Mouse (Mus musculus): ENCODE measurements around the gene Narfl.
"Not testable (repeated sequence)": the region's sequence is repeated elsewhere in the genome, so short reads cannot be mapped to it uniquely, and the experiment has no call there.

Narfl gene

DNA sequence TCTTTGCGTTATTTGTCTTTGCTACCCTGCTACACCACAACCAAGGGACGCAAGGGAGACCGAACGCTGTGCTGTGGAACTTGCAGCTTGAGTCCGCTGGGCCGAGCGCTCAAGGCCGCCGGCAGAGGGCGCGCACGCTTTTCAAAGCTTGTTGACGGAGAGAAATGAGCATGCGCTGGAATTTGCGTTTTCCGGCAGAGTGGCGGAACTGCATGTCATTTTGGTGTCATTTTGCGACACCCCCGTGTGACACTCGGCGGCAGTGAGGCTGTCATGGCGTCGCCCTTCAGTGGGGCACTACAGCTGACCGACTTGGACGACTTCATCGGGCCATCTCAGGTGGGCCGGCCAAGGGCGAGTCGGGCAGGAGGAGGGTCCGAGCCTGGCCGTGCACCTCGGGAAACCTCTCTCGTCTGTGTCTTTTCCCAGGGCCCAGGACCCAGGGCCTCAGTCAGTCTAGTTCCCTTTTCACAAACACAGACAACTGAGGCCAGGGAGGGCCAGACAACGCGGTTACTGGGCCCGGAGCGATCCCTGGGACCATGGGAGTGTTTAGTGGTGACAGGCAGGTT lies at the start of gene Narfl:
Narfl (plus strand) TSS at position 228 of the 572 bp plus-strand sequence.
- DNase-seq (ENCODE audit: low spot score in 2 of 2): peak; percentile 94 to 95

DNA sequence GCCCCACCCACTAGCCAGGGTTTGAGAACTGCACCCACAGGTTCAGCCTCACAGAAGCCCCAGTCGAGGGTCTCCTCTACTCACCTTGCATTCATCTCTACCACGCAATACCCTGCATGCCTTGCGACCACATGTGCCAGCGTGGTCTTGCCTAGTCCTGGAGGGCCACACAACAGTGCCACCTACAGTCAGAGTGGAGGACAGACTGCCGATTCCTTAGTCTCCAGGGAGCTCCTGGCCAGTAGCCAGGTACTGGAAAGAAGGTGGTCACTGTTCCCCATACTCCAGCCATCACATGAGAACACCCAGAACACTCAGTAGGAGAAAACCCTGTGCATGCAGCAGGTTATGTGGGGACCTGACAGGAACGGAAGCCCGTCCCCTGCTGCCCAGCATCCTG lies 49.7 kb upstream of the Narfl start:
- no peak for DNase-seq (ENCODE audit: low spot score in 2 of 2)

DNA sequence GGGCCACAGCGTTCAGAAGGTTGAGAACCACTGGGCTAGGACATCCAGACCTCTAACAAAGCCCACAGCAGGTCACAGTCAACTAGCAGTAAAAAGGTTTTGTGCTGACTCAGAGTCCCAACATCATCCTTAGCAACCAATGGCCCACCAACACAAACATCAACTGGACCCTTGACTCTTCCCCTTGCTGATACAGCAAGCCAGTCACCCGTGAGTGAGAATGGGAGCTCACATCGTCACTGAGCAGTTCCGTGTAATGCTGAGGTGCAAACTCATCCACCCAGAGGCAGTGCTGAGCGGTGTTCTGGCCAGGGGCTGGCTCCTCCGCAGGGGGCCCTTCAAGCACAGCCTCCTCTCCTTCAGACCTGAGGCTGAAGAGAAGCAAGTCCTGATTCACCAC lies 48.3 kb upstream of the Narfl start:
- DNase-seq (ENCODE audit: low spot score in 2 of 2): no peak

DNA sequence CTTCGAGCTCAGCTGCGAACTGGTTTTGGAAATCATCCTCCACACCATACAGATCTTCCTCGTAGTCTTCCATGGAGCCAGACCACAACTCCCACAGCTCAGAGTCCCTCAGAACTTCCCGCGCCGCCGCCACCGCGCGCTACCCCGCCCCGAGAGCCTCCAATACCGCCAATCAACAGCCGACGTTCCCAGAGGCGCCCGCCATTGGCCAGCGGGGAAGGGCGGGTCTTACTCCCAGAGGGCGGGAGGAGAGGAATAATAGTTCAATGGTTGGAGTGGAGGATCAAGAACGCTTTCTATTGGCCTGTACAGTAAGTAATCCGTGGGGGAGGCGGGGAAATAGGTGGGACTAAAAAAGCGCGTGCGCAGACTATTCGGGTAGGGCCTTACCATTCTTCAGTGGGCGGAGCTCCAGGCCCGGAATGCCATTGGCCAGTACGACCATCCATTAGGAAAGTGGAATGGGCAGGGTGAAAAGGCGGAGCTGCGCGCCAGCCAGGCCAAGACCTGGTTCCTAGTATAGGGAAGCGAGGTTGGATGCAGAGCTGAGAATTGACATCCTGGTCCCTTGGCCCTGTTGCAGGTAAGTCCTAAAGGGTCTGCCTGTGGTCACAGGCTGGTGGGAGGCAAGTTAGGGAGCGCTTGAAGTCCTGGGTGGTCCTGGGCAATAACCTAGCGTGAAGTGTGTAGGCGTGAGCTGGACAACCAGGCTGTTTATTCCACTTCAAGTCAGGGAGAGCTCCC lies 46.1 kb upstream of the Narfl start, which contains the start of the genes Chtf18 and Rpusd1:
Chtf18 (minus strand) TSS at position 155 of the 744 bp plus-strand sequence.
Rpusd1 (plus strand) TSS at position 406 of the 744 bp plus-strand sequence.
- DNase-seq (ENCODE audit: low spot score in 2 of 2): peak; percentile 98 to 99

DNA sequence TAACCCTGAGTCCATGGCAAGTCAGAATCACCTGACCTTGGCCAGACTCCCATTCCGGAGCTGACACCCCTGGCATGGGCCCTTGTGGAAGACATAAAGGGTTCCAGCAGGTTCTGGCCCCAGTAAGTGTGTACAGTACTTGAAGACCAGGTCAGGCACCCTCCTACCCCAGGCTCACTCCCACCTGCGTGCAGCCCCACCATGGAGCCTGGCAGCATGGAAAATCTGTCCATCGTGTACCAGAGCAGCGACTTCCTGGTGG lies 45.6 kb upstream of the Narfl start:
- DNase-seq (ENCODE audit: low spot score in 2 of 2): no peak

DNA sequence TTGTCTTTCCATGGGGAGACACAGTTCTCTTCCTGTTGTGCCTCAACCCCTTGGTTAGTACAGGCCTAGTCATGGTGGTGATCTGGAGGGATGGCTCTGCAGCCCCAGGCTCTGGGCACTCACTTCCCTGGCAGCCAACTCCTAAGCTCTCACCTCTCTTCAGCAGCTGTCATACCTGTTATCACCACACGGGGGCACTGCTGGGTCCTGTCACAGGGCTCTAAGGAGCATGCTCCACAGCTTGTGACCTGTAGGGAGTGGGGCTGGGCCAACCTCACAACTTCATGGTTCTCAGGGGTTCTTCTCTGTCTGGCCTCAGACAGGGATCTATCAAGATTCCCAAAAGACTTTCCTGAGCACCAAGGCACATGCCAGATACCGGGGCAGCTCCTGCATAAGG lies 41.5 kb upstream of the Narfl start:
- peak in 1 of 2 experiments; percentile 63 for DNase-seq (ENCODE audit: low spot score in 2 of 2)

DNA sequence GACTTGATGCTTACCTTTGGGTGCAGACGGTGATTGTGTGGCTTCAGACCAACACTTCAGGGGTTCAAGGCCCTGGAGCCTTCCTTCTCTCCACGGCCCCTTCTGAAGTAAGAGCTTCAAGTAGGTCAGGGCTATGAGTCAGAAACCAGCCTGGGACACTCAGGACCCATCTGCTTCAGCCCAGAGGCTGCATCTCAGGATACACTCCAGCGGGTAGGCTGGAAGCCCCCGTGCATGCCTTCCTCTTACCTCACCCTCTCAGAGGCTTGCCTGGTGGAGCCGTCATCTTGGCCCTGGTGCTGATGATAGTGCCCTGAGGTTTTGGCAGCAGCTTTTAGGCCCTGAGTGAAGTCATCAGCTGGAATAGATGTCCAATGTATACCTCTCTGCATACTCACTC lies 38.3 kb upstream of the Narfl start:
- DNase-seq (ENCODE audit: low spot score in 2 of 2): no peak

DNA sequence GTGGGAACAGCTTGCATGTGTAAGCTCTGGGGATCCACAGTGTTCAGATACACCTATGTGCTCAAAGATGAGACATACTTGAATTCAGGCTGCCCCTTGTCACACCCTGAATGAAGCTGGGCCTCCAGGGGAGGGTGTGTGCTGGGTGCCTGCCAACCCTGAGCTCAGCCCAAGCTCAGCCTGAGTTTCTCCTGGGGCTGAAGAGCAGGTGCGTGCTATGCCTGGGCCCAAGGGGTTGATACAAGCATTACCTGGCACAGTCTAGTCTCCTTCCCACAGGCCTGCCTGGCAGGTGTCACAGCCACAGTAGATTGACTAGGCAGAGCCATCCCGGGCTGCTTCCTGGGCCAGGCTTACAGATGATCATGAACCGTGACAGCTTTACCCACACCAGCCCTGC lies 37.8 kb upstream of the Narfl start, which contains the start of gene Mslnl:
Mslnl (plus strand) TSS at position 298 of the 400 bp plus-strand sequence.
- DNase-seq (ENCODE audit: low spot score in 2 of 2): no peak

DNA sequence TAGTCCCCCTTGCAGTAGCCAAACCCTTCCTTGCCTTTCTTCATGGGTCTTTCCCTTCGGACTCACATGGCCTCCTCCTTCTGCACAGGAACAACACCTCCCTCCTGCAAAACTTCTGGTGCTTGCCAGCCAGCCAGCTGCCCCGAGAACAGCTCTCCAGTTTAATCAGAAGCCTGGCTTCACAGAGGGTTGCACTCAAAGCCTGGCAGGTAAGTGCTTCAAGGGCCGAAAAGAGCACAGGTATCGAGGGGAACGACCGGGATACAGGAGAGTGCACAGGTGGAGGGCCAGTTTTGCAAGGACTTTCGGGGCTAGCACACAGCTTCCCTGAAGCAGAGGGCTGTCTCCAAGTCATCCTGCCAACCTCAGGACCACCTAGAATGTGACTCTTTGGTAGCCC lies 34.7 kb upstream of the Narfl start:
- no peak for DNase-seq (ENCODE audit: low spot score in 2 of 2)

DNA sequence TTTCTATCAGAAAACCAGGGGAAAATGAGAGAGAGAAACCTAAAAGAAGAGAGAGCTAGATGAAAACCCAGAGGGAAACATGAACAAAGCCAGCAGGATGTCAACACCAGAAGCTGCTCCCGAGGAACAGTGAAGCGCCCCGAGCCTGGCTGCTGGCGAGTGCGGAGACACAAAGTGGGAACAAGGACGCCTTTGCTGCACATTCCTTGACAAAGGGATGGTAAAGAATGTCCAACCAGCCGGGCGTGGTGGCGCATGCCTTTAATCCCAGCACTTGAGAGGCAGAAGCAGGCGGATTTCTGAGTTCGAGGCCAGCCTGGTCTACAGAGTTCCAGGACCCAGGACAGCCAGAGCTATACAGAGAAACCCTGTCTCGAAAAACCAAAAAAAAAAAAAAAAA lies 32.1 kb upstream of the Narfl start:
- DNase-seq (ENCODE audit: low spot score in 2 of 2): not testable (repeated sequence)

DNA sequence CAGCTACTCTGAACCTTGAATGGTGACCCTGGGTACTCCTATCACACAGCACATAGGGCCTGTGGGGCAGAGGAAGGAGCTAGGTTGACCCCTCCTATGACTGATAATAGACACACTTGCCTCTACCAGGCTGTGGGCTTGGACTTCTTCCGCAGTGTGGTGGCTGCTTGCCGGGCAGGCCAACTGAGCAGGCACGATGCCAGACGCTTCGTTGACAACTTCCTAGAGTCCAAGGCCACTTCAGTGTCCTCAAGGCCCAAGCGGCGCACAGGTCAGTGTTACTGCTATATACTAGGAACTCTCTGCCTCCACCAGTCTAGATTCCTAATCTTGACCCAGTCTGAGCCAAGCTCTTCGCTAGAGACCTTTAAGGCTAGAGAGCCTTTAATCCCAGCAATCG lies 29.7 kb upstream of the Narfl start:
- no peak for DNase-seq (ENCODE audit: low spot score in 2 of 2)

DNA sequence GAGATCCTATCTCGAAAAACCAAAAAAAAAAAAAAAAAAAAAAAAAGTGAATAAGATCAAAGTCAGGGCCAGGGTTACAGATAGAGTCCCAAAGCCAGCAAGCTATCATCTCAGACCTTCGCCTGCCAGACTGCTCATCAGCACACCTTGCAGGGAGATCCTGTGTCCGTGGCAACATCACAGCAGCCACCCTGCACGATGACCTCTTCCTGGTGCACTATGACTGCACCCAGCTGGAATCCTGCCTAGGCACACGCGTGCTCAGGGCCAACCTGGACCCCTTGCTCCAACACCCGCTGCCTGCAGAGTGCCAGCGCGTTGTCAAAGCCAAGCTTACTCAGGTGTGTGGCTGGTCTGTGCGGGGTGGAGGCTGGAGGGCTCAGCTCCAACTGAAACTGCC lies 29.3 kb upstream of the Narfl start:
- DNase-seq (ENCODE audit: low spot score in 2 of 2): no peak

DNA sequence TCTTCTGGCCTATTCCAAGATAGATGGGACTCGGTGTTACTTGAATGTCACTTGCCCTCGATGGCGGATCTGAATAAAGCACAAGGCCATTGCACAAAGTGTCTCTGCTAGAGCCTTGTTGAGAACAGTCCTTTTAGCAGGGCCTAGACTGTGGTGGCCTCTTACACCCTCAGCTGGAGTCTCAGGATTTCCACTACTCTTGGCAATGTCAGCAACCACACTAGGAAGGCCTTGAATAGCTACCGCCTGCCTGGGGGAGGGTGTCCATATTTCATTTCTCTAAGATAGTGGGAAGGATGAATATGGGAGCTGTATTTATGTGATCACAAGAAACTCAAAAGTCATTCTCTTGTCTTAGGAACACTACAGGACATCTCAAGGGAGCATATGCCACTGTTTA lies 25.3 kb upstream of the Narfl start:
- no peak for DNase-seq (ENCODE audit: low spot score in 2 of 2)

DNA sequence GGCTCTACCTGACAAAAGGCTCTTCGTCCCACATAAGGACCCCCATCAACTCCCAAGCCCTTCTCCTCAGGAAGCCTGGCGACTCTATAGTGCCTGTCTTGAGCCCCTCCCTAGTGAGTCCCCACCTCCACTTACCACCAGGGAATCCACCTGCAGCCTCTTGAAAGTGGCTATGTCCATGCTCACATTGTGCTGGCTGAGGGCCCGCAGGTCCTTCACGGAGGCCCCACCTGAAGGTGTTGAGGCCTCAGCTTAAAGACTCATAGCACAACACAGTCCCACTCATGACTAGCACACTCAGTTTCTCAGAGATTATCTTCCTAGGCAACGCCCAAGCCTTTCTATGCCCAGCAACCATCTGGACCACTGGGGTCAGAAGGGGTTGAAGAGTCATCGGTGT lies 24.3 kb upstream of the Narfl start:
- no peak for DNase-seq (ENCODE audit: low spot score in 2 of 2)

DNA sequence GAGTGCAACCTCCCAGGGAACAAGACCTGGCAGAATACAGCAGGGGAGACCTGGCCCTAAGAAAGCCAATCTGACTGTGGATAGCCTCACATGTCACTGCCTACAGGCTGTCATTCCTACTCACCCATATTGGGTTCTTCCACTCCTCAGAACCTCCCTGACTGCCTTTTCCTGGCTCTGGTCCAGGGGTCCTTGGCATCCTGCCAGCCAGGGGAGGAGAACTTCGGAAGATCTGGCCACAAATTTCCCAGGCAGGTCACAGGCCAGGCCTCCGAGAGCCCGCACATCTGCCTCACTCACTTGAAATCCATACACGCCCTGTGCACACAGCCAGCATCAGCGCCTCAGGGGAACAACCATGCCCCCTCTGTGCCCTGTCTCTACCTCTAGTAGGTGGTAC lies 22.1 kb upstream of the Narfl start:
- no peak for DNase-seq (ENCODE audit: low spot score in 2 of 2)

DNA sequence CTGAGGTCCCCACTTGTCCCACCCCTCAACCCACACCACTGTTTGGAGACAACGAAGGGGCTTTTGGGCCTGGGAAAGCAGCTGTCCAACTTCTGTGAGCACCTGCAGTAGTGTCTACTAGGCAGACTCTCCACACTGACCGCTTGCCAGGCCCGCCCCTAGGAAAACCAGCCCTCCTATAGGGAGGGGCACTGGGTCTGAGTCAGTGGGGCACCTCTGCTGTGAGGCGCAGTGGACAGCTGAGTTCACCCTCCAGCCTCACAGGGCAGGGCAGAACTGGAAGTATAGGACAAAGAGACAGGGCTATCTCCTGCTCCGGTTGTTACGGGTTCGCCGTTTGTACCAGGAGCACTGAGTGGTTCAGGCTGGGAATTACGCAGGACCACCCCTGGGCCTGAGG lies 19.3 kb upstream of the Narfl start, which contains the start of gene Msln:
Msln (minus strand) TSS at position 138 of the 400 bp plus-strand sequence.
- DNase-seq (ENCODE audit: low spot score in 2 of 2): no peak

DNA sequence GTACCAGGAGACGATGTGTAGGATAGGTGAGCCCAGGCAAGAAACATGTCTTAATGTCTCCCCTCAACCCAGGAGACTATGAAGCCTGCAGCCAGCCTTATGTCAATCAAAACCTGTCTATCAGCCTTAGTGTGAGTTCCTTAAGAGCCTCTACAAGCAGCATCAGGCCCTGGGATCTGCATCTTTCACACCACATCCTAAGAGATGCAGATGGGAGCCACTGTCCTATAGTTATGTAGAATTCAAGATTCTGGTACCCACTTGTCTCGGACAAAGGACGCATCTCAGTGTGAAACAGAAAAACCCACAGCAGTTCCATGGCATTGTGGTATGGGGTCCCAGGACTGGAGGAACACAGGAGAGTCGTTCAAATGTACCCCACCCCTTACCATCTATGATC lies 18.5 kb upstream of the Narfl start:
- DNase-seq (ENCODE audit: low spot score in 2 of 2): no peak

DNA sequence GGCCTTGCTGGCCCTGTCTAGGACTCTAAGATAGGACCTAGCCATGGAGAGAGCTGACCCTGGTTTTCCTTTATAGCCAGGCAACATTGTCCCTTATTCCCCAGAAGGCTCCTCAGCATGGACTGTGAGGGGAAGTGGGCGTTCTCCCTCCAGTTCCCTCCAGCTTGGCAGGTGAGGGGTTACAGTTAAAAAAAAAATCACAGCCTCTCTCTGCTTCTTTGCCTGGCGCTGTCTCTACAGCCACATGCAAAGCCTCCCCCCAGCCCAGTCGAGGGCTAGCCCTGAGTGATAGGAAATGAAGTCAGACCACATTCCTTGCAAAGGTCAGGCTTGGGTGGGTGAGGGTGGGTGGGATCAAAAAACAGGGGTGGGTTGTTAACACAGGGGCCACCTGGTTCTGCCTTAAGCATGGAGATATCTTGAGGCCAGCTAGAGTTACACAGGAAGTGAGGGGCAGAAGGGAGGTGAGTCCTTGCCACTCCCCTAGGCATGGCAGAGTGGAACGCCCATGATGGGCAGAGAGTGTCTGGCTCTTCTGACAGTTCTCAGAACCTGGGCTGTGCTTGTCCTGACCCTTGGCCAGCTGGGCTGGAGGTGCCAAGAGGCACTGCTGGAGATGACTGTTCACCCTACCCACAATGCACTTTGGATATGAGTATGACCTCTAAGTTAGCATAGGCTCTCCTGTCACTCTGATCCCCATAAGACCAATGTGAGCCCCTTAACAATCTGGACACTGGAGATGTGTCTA lies 17.8 kb upstream of the Narfl start:
- no peak for DNase-seq (ENCODE audit: low spot score in 2 of 2)

DNA sequence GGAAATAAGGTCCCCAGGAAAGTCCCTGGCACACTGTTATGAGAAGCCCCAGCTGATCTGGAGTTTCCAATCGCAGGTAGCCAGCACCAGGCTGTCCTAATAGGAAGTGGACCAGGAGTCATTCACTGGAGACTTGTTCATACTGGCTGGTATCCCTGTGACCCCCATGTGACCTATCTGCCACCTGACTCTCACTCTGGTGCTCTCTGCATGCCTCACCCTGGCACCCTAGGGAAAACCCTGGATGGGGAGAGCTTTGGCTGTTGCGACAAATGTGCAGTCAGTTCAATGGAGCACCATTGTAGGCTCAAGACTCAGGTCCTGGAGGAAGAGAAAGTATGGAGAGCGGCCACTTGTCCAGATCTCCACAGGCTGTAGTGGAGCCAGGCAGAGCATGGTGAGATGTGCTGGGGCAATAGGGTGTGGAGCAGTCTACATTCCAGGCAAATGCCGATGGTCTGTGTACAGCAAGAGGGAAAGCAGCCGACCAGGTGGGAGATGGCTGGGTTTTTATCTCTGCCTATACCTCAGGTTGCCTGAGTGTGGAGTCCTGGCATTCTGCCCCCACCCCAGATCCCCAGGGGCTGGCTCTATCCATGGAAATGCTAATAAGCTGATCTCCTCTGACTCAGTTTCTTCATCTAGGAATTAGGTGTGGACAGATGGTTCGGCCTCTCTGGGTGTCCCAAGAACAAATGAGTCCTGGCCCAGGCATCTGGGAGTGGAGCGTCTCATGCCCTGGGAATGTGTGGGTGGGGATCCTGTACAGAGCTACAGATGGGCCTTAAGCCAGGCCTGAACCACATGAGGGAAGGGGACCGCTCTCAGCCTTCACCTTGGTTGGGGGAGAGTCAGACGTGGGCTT lies 17.0 kb upstream of the Narfl start:
- DNase-seq (ENCODE audit: low spot score in 2 of 2): peak in 1 of 2 experiments; percentile 22

DNA sequence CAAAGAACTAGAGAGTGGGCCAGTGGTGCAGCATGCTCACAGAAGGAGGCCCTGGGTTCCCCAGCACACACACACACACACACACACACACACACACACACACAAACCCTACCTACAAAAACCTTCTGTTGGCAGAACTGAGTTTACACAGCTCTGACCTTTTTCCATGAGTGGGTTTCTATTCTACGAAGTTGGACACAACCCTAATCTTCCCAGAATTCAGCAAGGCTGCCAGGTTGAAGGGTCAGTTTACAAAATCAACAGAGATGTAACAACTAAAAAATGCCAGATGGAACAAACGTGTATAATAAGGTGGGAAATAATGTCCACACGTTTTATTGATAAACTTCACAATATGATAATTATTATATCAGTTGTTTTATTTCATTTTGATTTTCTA lies 15.9 kb upstream of the Narfl start:
- no peak for DNase-seq (ENCODE audit: low spot score in 2 of 2)

DNA sequence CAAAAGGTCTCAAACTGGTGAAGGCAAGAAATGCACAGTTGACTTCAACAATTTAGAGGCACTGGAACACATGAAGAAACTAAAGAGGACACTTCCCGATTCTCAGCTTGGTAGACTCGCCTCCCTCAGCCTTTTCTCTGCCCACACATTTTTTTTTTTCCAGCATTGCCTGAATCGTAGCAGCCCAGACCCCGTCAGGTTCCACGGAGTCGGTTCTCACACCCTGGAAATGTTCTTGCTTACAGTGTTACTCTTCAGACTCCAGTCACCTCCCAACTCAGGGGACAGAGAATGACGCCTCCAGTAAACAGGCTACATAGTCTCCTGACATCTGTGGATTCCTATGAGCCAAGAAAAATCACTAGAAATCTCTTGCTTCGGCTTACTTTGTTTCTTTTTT lies 13.4 kb upstream of the Narfl start:
- DNase-seq (ENCODE audit: low spot score in 2 of 2): no peak

DNA sequence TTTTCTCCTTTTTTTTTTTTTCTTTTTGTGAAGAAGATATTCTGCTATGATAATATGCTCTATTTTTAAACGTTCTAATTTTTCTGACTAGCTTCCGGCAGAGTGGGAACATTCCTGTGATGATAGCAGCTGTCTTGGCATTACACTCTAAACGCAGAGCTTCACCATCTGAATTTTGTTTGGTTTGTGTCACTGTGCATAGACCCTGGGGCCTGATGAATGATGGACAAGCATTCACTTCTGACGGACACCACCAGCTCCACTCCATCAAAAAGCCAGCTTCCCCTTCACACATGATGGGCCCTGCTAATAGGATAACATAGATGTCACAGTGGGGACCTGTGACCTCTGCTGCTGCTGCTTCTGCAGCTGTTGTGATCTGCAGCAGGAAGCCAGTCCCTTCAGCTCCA lies 12.0 kb upstream of the Narfl start:
- DNase-seq (ENCODE audit: low spot score in 2 of 2): no peak
